Mouse (Mus musculus) B cell, adult (primary cell): Measurements from ENCODE around the gene Omp. TPM values are rescaled to one million over a fixed set of nuclear protein-coding genes. Genes with fewer than 3 reads are reported as not detected.

Experiments
- total RNA-seq: library from RNA; stranded (reverse); gene quantifications from 4 replicates; pipeline ENCODE4 v1.2.4, GENCODE M21; 2023; ENCODE audit not compliant: inconsistent age

The Omp gene
- total RNA-seq, result 0.39 to 0.87 TPM (median 0.53 TPM) in 4 replicates

GRCm38 (mm10) chr7:98145402-98145801 lies at the start of gene Omp:
Gene Omp, minus strand, starts transcription at chr7:98145502.

DNA sequence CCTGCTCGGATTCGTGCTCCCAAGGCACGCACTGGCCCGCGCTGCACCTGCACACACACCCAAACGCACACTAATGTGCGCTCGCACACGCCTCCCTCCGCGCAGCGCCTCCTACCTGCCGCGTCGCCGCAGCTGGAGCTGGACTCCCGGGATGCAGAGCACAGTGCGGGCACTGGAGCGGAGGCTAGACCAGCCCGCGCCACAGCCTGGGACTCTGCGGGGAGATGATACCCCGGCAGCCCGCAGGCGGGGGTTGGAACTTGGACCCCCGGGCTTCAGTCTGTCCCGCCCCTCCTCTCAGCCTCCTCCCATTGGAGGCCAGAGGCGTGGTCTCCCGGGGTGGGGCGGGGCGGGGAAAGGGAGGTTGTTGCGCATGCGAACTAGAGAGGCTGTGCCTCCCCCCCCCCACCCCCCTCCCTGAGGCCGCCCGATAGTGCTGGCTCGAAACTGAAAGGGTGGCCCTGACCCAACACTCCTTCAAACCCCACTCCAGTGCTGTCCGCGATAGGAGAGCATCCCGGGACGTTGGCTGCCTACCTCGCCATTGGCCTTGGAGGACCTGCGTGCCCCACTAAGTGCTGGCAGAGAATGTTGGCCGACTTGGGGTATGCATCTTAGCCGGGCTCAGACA lies 32.7 kb upstream of the Omp start, which contains the start of gene Capn5:
TSS of gene Capn5 (minus strand) at position 346 of the 631 bp plus-strand sequence.

GRCm38 (mm10) chr7:98119179-98119960 lies 25.9 kb downstream of the Omp start, which contains the start of gene Myo7a:
Gene Myo7a, minus strand, starts transcription at chr7:98119524.

Other genes starting within 250 kb of the Omp start
- gene Gdpd4, start 225.5 kb downstream of the Omp start, total RNA-seq, result not detected in 4 replicates
- gene Myo7a, start 26.0 kb downstream of the Omp start, total RNA-seq, result 17.8 to 26.0 TPM (median 22.5 TPM) in 4 replicates
- 7.4 to 10.0 TPM (median 8.5 TPM) in 4 replicates for gene Capn5, start 32.8 kb upstream of the Omp start, total RNA-seq
- gene B3gnt6, start 54.0 kb upstream of the Omp start, total RNA-seq, result 0.21 TPM in 1 of 4 replicates, not detected in the others
- 4.9 to 7.8 TPM (median 5.7 TPM) in 4 replicates for gene Acer3, start 175.7 kb upstream of the Omp start, total RNA-seq
- gene Tsku, start 215.8 kb upstream of the Omp start, total RNA-seq, result 0.22 TPM in 2 of 4 replicates, not detected in the others